Mouse (Mus musculus): ENCODE measurements around the gene Gpi1. TPM values are rescaled to one million over a fixed set of nuclear protein-coding genes. Genes with fewer than 3 reads are reported as not detected.

The Gpi1 gene
- polyA plus RNA-seq, 1 experiment, result 456 TPM

GRCm38 (mm10) chr7:34246870-34247499 is 16.8 kb upstream of the Gpi1 start:
- no peak overlapping the region for H3K27ac ChIP-seq (ENCODE audit: control insufficient read depth, insufficient read depth, low read depth, low read length)

GRCm38 (mm10) chr7:34242176-34242575 is 12.0 kb upstream of the Gpi1 start:
- Histone ChIP-seq H3K27ac (ENCODE audit: control insufficient read depth, insufficient read depth, low read depth, low read length) (no peak overlapping the region), H3K36me3 (ENCODE audit: control insufficient read depth, insufficient read depth, low read length) (peaks cover 3% of the 10 kb centered on the region), H3K27me3 (ENCODE audit: control insufficient read depth, insufficient read depth, low read length) (no peaks in the 10 kb centered on the region), H3K4me3 (ENCODE audit: control insufficient read depth, low read depth, low read length) (no peak overlapping the region), H3K4me1 (ENCODE audit: control insufficient read depth, insufficient read depth, low read length) (no peaks in the 10 kb centered on the region)
- TF ChIP-seq CTCF (IDR thresholded peaks at IDR 0.05; ENCODE audit: control insufficient read depth, insufficient read depth, insufficient replicate concordance, low read depth, low read length) (no peak), POLR2A (IDR thresholded peaks at IDR 0.05; ENCODE audit: control insufficient read depth, low read depth, low read length) (no peak)

More at GRCm38 (mm10) chr7:34246870-34247499, 16.8 kb upstream of the Gpi1 start:
- TF ChIP-seq CTCF (IDR thresholded peaks at IDR 0.05; ENCODE audit: control insufficient read depth, insufficient read depth, insufficient replicate concordance, low read depth, low read length) (no peak), POLR2A (IDR thresholded peaks at IDR 0.05; ENCODE audit: control insufficient read depth, low read depth, low read length) (no peak)
- H3K27me3 ChIP-seq (ENCODE audit: control insufficient read depth, insufficient read depth, low read length), result no peaks in the 10 kb centered on the region
- no peak overlapping the region for H3K4me3 ChIP-seq (ENCODE audit: control insufficient read depth, low read depth, low read length)
- H3K4me1 ChIP-seq (ENCODE audit: control insufficient read depth, insufficient read depth, low read length), result no peaks in the 10 kb centered on the region
- H3K36me3 ChIP-seq (ENCODE audit: control insufficient read depth, insufficient read depth, low read length), result peaks cover 1% of the 10 kb centered on the region

- Histone ChIP-seq H3K4me3 (ENCODE audit: control insufficient read depth, low read depth, low read length) (no peak overlapping the region), H3K27ac (ENCODE audit: control insufficient read depth, insufficient read depth, low read depth, low read length) (no peak overlapping the region), H3K27me3 (ENCODE audit: control insufficient read depth, insufficient read depth, low read length) (no peaks in the 10 kb centered on the region), H3K4me1 (ENCODE audit: control insufficient read depth, insufficient read depth, low read length) (peaks cover 10% of the 10 kb centered on the region), H3K36me3 (ENCODE audit: control insufficient read depth, insufficient read depth, low read length) (peaks cover 3% of the 10 kb centered on the region)
- TF ChIP-seq CTCF (IDR thresholded peaks at IDR 0.05; ENCODE audit: control insufficient read depth, insufficient read depth, insufficient replicate concordance, low read depth, low read length), result no peak
These were observed 8.0 kb upstream of the Gpi1 start for GRCm38 (mm10) chr7:34238086-34238485.

GRCm38 (mm10) chr7:34235602-34236001 is 5.5 kb upstream of the Gpi1 start:
- H3K4me1 ChIP-seq (ENCODE audit: control insufficient read depth, insufficient read depth, low read length), result peaks cover 10% of the 10 kb centered on the region
- H3K27ac ChIP-seq (ENCODE audit: control insufficient read depth, insufficient read depth, low read depth, low read length), result no peak overlapping the region
- no peak overlapping the region for H3K4me3 ChIP-seq (ENCODE audit: control insufficient read depth, low read depth, low read length)
- no peaks in the 10 kb centered on the region for H3K27me3 ChIP-seq (ENCODE audit: control insufficient read depth, insufficient read depth, low read length)
- H3K36me3 ChIP-seq (ENCODE audit: control insufficient read depth, insufficient read depth, low read length), result peaks cover 3% of the 10 kb centered on the region
- no peak for TF ChIP-seq POLR2A (IDR thresholded peaks at IDR 0.05; ENCODE audit: control insufficient read depth, low read depth, low read length)
- no peak for TF ChIP-seq CTCF (IDR thresholded peaks at IDR 0.05; ENCODE audit: control insufficient read depth, insufficient read depth, insufficient replicate concordance, low read depth, low read length)

- Histone ChIP-seq H3K27ac (ENCODE audit: control insufficient read depth, insufficient read depth, low read depth, low read length) (peak overlapping the region; percentile 75), H3K4me1 (ENCODE audit: control insufficient read depth, insufficient read depth, low read length) (peaks cover 10% of the 10 kb centered on the region), H3K4me3 (ENCODE audit: control insufficient read depth, low read depth, low read length) (peak overlapping the region; percentile 81), H3K27me3 (ENCODE audit: control insufficient read depth, insufficient read depth, low read length) (no peaks in the 10 kb centered on the region), H3K36me3 (ENCODE audit: control insufficient read depth, insufficient read depth, low read length) (no peaks in the 10 kb centered on the region; the same call in 1 of the 2 replicates)
- no peak for TF ChIP-seq POLR2A (IDR thresholded peaks at IDR 0.05; ENCODE audit: control insufficient read depth, low read depth, low read length)
- no peak for TF ChIP-seq CTCF (IDR thresholded peaks at IDR 0.05; ENCODE audit: control insufficient read depth, insufficient read depth, insufficient replicate concordance, low read depth, low read length)
These were observed 4.8 kb upstream of the Gpi1 start for GRCm38 (mm10) chr7:34234610-34235561.

GRCm38 (mm10) chr7:34233909-34234609 is 3.9 kb upstream of the Gpi1 start:
- Histone ChIP-seq H3K4me1 (ENCODE audit: control insufficient read depth, insufficient read depth, low read length) (peaks cover 15% of the 10 kb centered on the region), H3K27me3 (ENCODE audit: control insufficient read depth, insufficient read depth, low read length) (no peaks in the 10 kb centered on the region), H3K4me3 (ENCODE audit: control insufficient read depth, low read depth, low read length) (peak overlapping the region; percentile 81), H3K36me3 (ENCODE audit: control insufficient read depth, insufficient read depth, low read length) (no peaks in the 10 kb centered on the region), H3K27ac (ENCODE audit: control insufficient read depth, insufficient read depth, low read depth, low read length) (peak overlapping the region; percentile 90)
- TF ChIP-seq CTCF (IDR thresholded peaks at IDR 0.05; ENCODE audit: control insufficient read depth, insufficient read depth, insufficient replicate concordance, low read depth, low read length) (no peak; the same call in 1 of the 2 replicates), POLR2A (IDR thresholded peaks at IDR 0.05; ENCODE audit: control insufficient read depth, low read depth, low read length) (peak; percentile 81)
